Mouse (Mus musculus) liver, postnatal 0 days (tissue): ENCODE results near the gene Plek2.

Experiments
- CTCF ChIP-seq: sonication (generic); IDR thresholded peaks from 2 replicates; pipeline ENCODE4 v1.5.1; 2016; ENCODE audit warnings: antibody characterized with exemption, low read depth
- EP300 ChIP-seq: IDR thresholded peaks from 2 replicates; pipeline ENCODE4 v1.6.1; 2016; ENCODE audit warnings: antibody characterized with exemption, low read depth, mild to moderate bottlenecking

- TF ChIP-seq EP300 (no peak), CTCF (no peak)
Measured at GRCm38 (mm10) chr12:78839906-78840305, 66.9 kb downstream of the Plek2 start.
